Mouse (Mus musculus): ENCODE measurements around the gene Commd7. TPM values are rescaled to one million over a fixed set of nuclear protein-coding genes. Genes with fewer than 3 reads are reported as not detected.
"Not testable (repeated sequence)": the region's sequence is repeated elsewhere in the genome, so short reads cannot be mapped to it uniquely, and the experiment has no call there.

Commd7 gene
- total RNA-seq (2017), result 20.9 and 21.9 TPM in 2 replicates

- peak; percentile 86 for ATAC-seq (ENCODE audit: extremely low read depth, insufficient number of reproducible peaks, low FRiP score, poor library complexity, severe bottlenecking)
Measured at GRCm38 (mm10) chr2:153631976-153632870, at the start of gene Commd7. TSS of gene Commd7 (minus strand) at chr2:153632781.

- no peak for ATAC-seq (ENCODE audit: extremely low read depth, insufficient number of reproducible peaks, low FRiP score, poor library complexity, severe bottlenecking)
Measured at GRCm38 (mm10) chr2:153679959-153680358, 47.4 kb upstream of the Commd7 start.

GRCm38 (mm10) chr2:153677550-153677949, 45.0 kb upstream of the Commd7 start:
- no peak for ATAC-seq (ENCODE audit: extremely low read depth, insufficient number of reproducible peaks, low FRiP score, poor library complexity, severe bottlenecking)

- no peak for ATAC-seq (ENCODE audit: extremely low read depth, insufficient number of reproducible peaks, low FRiP score, poor library complexity, severe bottlenecking)
Measured at GRCm38 (mm10) chr2:153676944-153677343, 44.4 kb upstream of the Commd7 start.

GRCm38 (mm10) chr2:153675364-153675763, 42.8 kb upstream of the Commd7 start:
- not testable (repeated sequence) for ATAC-seq (ENCODE audit: extremely low read depth, insufficient number of reproducible peaks, low FRiP score, poor library complexity, severe bottlenecking)

- ATAC-seq (ENCODE audit: extremely low read depth, insufficient number of reproducible peaks, low FRiP score, poor library complexity, severe bottlenecking), result no peak
Measured at GRCm38 (mm10) chr2:153672619-153673018, 40.0 kb upstream of the Commd7 start.

GRCm38 (mm10) chr2:153670111-153670510, 37.5 kb upstream of the Commd7 start:
- ATAC-seq (ENCODE audit: extremely low read depth, insufficient number of reproducible peaks, low FRiP score, poor library complexity, severe bottlenecking), result no peak

GRCm38 (mm10) chr2:153668754-153669376, 36.3 kb upstream of the Commd7 start:
- no peak for ATAC-seq (ENCODE audit: extremely low read depth, insufficient number of reproducible peaks, low FRiP score, poor library complexity, severe bottlenecking)

GRCm38 (mm10) chr2:153665401-153665800, 32.8 kb upstream of the Commd7 start:
- ATAC-seq (ENCODE audit: extremely low read depth, insufficient number of reproducible peaks, low FRiP score, poor library complexity, severe bottlenecking), result no peak

GRCm38 (mm10) chr2:153660616-153661015, 28.0 kb upstream of the Commd7 start:
- ATAC-seq (ENCODE audit: extremely low read depth, insufficient number of reproducible peaks, low FRiP score, poor library complexity, severe bottlenecking), result no peak

GRCm38 (mm10) chr2:153657659-153658058, 25.1 kb upstream of the Commd7 start:
- not testable (repeated sequence) for ATAC-seq (ENCODE audit: extremely low read depth, insufficient number of reproducible peaks, low FRiP score, poor library complexity, severe bottlenecking)

GRCm38 (mm10) chr2:153651681-153652080, 19.1 kb upstream of the Commd7 start:
- ATAC-seq (ENCODE audit: extremely low read depth, insufficient number of reproducible peaks, low FRiP score, poor library complexity, severe bottlenecking), result no peak

GRCm38 (mm10) chr2:153650014-153650687, 17.6 kb upstream of the Commd7 start:
- no peak for ATAC-seq (ENCODE audit: extremely low read depth, insufficient number of reproducible peaks, low FRiP score, poor library complexity, severe bottlenecking)

GRCm38 (mm10) chr2:153649298-153650013, 16.9 kb upstream of the Commd7 start, which contains the start of gene Dnmt3b:
TSS of gene Dnmt3b (plus strand) at chr2:153649450.
- peak; percentile 52 for ATAC-seq (ENCODE audit: extremely low read depth, insufficient number of reproducible peaks, low FRiP score, poor library complexity, severe bottlenecking)

- ATAC-seq (ENCODE audit: extremely low read depth, insufficient number of reproducible peaks, low FRiP score, poor library complexity, severe bottlenecking), result no peak
Measured at GRCm38 (mm10) chr2:153648773-153649297, 16.3 kb upstream of the Commd7 start.

GRCm38 (mm10) chr2:153642999-153643398, 10.4 kb upstream of the Commd7 start:
- no peak for ATAC-seq (ENCODE audit: extremely low read depth, insufficient number of reproducible peaks, low FRiP score, poor library complexity, severe bottlenecking)

- ATAC-seq (ENCODE audit: extremely low read depth, insufficient number of reproducible peaks, low FRiP score, poor library complexity, severe bottlenecking), result no peak
Measured at GRCm38 (mm10) chr2:153642496-153642895, 9.9 kb upstream of the Commd7 start.

- no peak for ATAC-seq (ENCODE audit: extremely low read depth, insufficient number of reproducible peaks, low FRiP score, poor library complexity, severe bottlenecking)
Measured at GRCm38 (mm10) chr2:153638977-153639680, 6.5 kb upstream of the Commd7 start.
